Mouse (Mus musculus) megakaryocyte, embryonic 14.5 days (primary cell): ENCODE measurements at regions not wholly inside any gene's neighbourhood (a gene's known extent, or its start where the extent isn't known, plus 50 kb on each side); places are given as distances from the start of the nearest gene placed in this dataset.

Source experiments
- FLI1 ChIP-seq: IDR thresholded peaks from 2 replicates; pipeline ENCODE4 v1.6.1; 2012; ENCODE audit warnings: low read length, inconsistent platforms, mixed read lengths
- GATA1 ChIP-seq: IDR thresholded peaks from 3 replicates; pipeline ENCODE4 v1.6.1; 2012; ENCODE audit warnings: mixed read lengths, low read length, inconsistent platforms, borderline replicate concordance

DNA sequence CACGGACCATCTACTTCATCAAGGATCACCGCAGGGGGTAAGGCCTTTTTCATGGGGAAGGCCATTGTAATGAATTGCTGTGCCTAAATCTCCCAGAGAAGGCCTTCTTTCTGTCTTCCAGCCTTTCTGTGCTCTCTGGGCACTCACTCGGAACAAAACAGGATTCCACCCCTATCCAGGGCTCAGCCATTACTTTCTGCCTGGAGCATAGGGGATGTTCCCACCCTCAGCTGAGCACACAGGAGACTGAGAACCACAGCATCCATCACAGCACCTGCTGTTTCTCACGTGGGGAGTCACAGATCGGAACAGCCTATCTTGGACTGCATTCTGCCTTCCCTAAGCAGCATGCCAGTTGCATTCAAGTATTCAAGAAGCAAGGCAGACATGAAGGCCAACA, 4071.8 kb upstream of the Gm7489 start:
- no peak for TF ChIP-seq GATA1
- TF ChIP-seq FLI1, result no peak
